Mouse (Mus musculus) frontal cortex, adult (tissue): ENCODE measurements around the gene Phykpl.
"Not testable (repeated sequence)": the region's sequence is repeated elsewhere in the genome, so short reads cannot be mapped to it uniquely, and the experiment has no call there.

ENCODE experiments used
- ATAC-seq: cut with Nextera tagmentation; 2 replicates; pipeline ENCODE4 v1.9.2; 2017; ENCODE audit warnings: mild to moderate bottlenecking, moderate library complexity, mixed read lengths; ENCODE audit not compliant: low TSS enrichment

Gene Phykpl

GRCm38 (mm10) chr11:51617693-51618092 lies 33.1 kb downstream of the Phykpl start:
- ATAC-seq, result peak; percentile 42

GRCm38 (mm10) chr11:51618894-51619408 lies 34.4 kb downstream of the Phykpl start:
- ATAC-seq, result no peak

GRCm38 (mm10) chr11:51619409-51620060 lies 35.0 kb downstream of the Phykpl start, which contains the start of gene Nhp2:
Gene Nhp2, plus strand, starts transcription at chr11:51619735.
- peak; percentile 48 for ATAC-seq

- no peak for ATAC-seq
Measured at GRCm38 (mm10) chr11:51620084-51620483, 35.5 kb downstream of the Phykpl start.

GRCm38 (mm10) chr11:51621776-51622175 lies 37.2 kb downstream of the Phykpl start:
- no peak for ATAC-seq

GRCm38 (mm10) chr11:51622971-51623491 lies 38.5 kb downstream of the Phykpl start:
- peak; percentile 66 for ATAC-seq

- ATAC-seq, result no peak
Measured at GRCm38 (mm10) chr11:51625187-51625820, 40.7 kb downstream of the Phykpl start.

GRCm38 (mm10) chr11:51627425-51627824 lies 42.9 kb downstream of the Phykpl start:
- peak; percentile 7; the same call in 1 of the 2 replicates for ATAC-seq

- no peak for ATAC-seq
Measured at GRCm38 (mm10) chr11:51627907-51628306, 43.4 kb downstream of the Phykpl start.

- peak; percentile 66 for ATAC-seq
Measured at GRCm38 (mm10) chr11:51629651-51630314, 45.2 kb downstream of the Phykpl start.

GRCm38 (mm10) chr11:51632130-51632753 lies 47.7 kb downstream of the Phykpl start:
- ATAC-seq, result no peak

- not testable (repeated sequence) for ATAC-seq
Measured at GRCm38 (mm10) chr11:51633200-51633599, 48.6 kb downstream of the Phykpl start.

GRCm38 (mm10) chr11:51633721-51634120 lies 49.2 kb downstream of the Phykpl start:
- ATAC-seq, result no peak

GRCm38 (mm10) chr11:51635127-51635524 lies 50.6 kb downstream of the Phykpl start:
- no peak for ATAC-seq

GRCm38 (mm10) chr11:51635525-51636322 lies 51.2 kb downstream of the Phykpl start, which contains the start of gene Rmnd5b:
Gene Rmnd5b, minus strand, starts transcription at chr11:51635896.
- peak; percentile 93 for ATAC-seq

- peak; percentile 51 for ATAC-seq
Measured at GRCm38 (mm10) chr11:51636323-51636684, 51.7 kb downstream of the Phykpl start.

- ATAC-seq, result no peak
Measured at GRCm38 (mm10) chr11:51637971-51638414, 53.4 kb downstream of the Phykpl start.

- ATAC-seq, result no peak
Measured at GRCm38 (mm10) chr11:51638497-51638896, 53.9 kb downstream of the Phykpl start.

GRCm38 (mm10) chr11:51640748-51641147 lies 56.2 kb downstream of the Phykpl start:
- ATAC-seq, result no peak

- no peak; the same call in 1 of the 2 replicates for ATAC-seq
Measured at GRCm38 (mm10) chr11:51643202-51643601, 58.6 kb downstream of the Phykpl start.

GRCm38 (mm10) chr11:51643761-51644160 lies 59.2 kb downstream of the Phykpl start:
- ATAC-seq, result peak; percentile 10; the same call in 1 of the 2 replicates
